Mouse (Mus musculus): ENCODE results near the gene Qrfp. TPM values are rescaled to one million over a fixed set of nuclear protein-coding genes. Genes with fewer than 3 reads are reported as not detected.
A peak's percentile ranks its signal among the peaks of the same experiment; 100 is the strongest.

The Qrfp gene
- polyA plus RNA-seq, 1 experiment from 2014 or later = not detected

- H3K4me2 ChIP-seq (ENCODE audit: low read depth, low read length) = no peak overlapping the region
- peaks cover 20% of the 10 kb centered on the region for H3K4me1 ChIP-seq (ENCODE audit: control insufficient read depth, insufficient read depth, low read length)
- H3K4me3 ChIP-seq (ENCODE audit: low read depth, low read length) = no peak overlapping the region
- no peak for ATAC-seq (ENCODE audit: low read depth)
- H3K27ac ChIP-seq (ENCODE audit: low read depth, low read length) = no peak overlapping the region; the same call in 1 of the 2 replicates
- no peaks in the 10 kb centered on the region for H3K36me3 ChIP-seq (ENCODE audit: control insufficient read depth, insufficient read depth, low read length)
- no peak overlapping the region for H3K9ac ChIP-seq (replicated peaks; ENCODE audit: low read depth, low read length)
- no peaks in the 10 kb centered on the region for H3K27me3 ChIP-seq (ENCODE audit: control insufficient read depth, insufficient read depth, low read length)
- no peaks in the 10 kb centered on the region for H3K9me3 ChIP-seq (ENCODE audit: control insufficient read depth, low read length)
- 64% methylated on average over 12 of the region's 15 CpGs for WGBS
Observed at GRCm38 (mm10) chr2:31823933-31824730, 13.8 kb upstream of the Qrfp start.

GRCm38 (mm10) chr2:31822524-31823371 is 12.4 kb upstream of the Qrfp start:
- Histone ChIP-seq H3K27ac (ENCODE audit: low read depth, low read length) (peak overlapping the region; percentile 39), H3K9ac (replicated peaks; ENCODE audit: low read depth, low read length) (peak overlapping the region; percentile 41; the same call in 1 of the 2 replicates), H3K4me2 (ENCODE audit: low read depth, low read length) (peak overlapping the region; percentile 41), H3K9me3 (ENCODE audit: control insufficient read depth, low read length) (no peaks in the 10 kb centered on the region), H3K27me3 (ENCODE audit: control insufficient read depth, insufficient read depth, low read length) (no peaks in the 10 kb centered on the region), H3K36me3 (ENCODE audit: control insufficient read depth, insufficient read depth, low read length) (no peaks in the 10 kb centered on the region), H3K4me1 (ENCODE audit: control insufficient read depth, insufficient read depth, low read length) (peaks cover 11% of the 10 kb centered on the region), H3K4me3 (ENCODE audit: low read depth, low read length) (peak overlapping the region; percentile 15; the same call in 1 of the 2 replicates)
- ATAC-seq (ENCODE audit: low read depth) = peak; percentile 65
- WGBS = 14% methylated on average over 39 of the region's 39 CpGs

GRCm38 (mm10) chr2:31815367-31815766 is 5.0 kb upstream of the Qrfp start:
- Histone ChIP-seq H3K4me1 (ENCODE audit: control insufficient read depth, insufficient read depth, low read length) (peaks cover 2% of the 10 kb centered on the region; the same call in 1 of the 2 replicates), H3K9me3 (ENCODE audit: control insufficient read depth, low read length) (no peaks in the 10 kb centered on the region), H3K36me3 (ENCODE audit: control insufficient read depth, insufficient read depth, low read length) (no peaks in the 10 kb centered on the region), H3K9ac (replicated peaks; ENCODE audit: low read depth, low read length) (no peak overlapping the region), H3K4me3 (ENCODE audit: low read depth, low read length) (no peak overlapping the region), H3K4me2 (ENCODE audit: low read depth, low read length) (no peak overlapping the region), H3K27ac (ENCODE audit: low read depth, low read length) (no peak overlapping the region), H3K27me3 (ENCODE audit: control insufficient read depth, insufficient read depth, low read length) (no peaks in the 10 kb centered on the region)
- peak; percentile 49; the same call in 1 of the 2 replicates for ATAC-seq (ENCODE audit: low read depth)
- WGBS = 35% methylated on average over 5 of the region's 5 CpGs

GRCm38 (mm10) chr2:31814699-31815098 is 4.3 kb upstream of the Qrfp start:
- Histone ChIP-seq H3K9me3 (ENCODE audit: control insufficient read depth, low read length) (no peaks in the 10 kb centered on the region), H3K27ac (ENCODE audit: low read depth, low read length) (no peak overlapping the region), H3K4me1 (ENCODE audit: control insufficient read depth, insufficient read depth, low read length) (peaks cover 8% of the 10 kb centered on the region; the same call in 1 of the 2 replicates), H3K4me3 (ENCODE audit: low read depth, low read length) (no peak overlapping the region), H3K27me3 (ENCODE audit: control insufficient read depth, insufficient read depth, low read length) (no peaks in the 10 kb centered on the region), H3K9ac (replicated peaks; ENCODE audit: low read depth, low read length) (no peak overlapping the region), H3K36me3 (ENCODE audit: control insufficient read depth, insufficient read depth, low read length) (no peaks in the 10 kb centered on the region), H3K4me2 (ENCODE audit: low read depth, low read length) (no peak overlapping the region)
- no peak for ATAC-seq (ENCODE audit: low read depth)
- 83% methylated on average over 7 of the region's 7 CpGs for WGBS

GRCm38 (mm10) chr2:31813641-31814040 is 3.3 kb upstream of the Qrfp start:
- Histone ChIP-seq H3K4me3 (ENCODE audit: low read depth, low read length) (no peak overlapping the region), H3K9me3 (ENCODE audit: control insufficient read depth, low read length) (no peaks in the 10 kb centered on the region), H3K4me1 (ENCODE audit: control insufficient read depth, insufficient read depth, low read length) (peaks cover 17% of the 10 kb centered on the region; the same call in 1 of the 2 replicates), H3K36me3 (ENCODE audit: control insufficient read depth, insufficient read depth, low read length) (no peaks in the 10 kb centered on the region), H3K9ac (replicated peaks; ENCODE audit: low read depth, low read length) (no peak overlapping the region), H3K27ac (ENCODE audit: low read depth, low read length) (no peak overlapping the region), H3K4me2 (ENCODE audit: low read depth, low read length) (no peak overlapping the region), H3K27me3 (ENCODE audit: control insufficient read depth, insufficient read depth, low read length) (no peaks in the 10 kb centered on the region)
- 85% methylated on average over 4 of the region's 4 CpGs for WGBS
- no peak for ATAC-seq (ENCODE audit: low read depth)

GRCm38 (mm10) chr2:31811086-31811958 is 942 bp upstream of the Qrfp start:
- Histone ChIP-seq H3K4me1 (ENCODE audit: control insufficient read depth, insufficient read depth, low read length) (peaks cover 39% of the 10 kb centered on the region), H3K9me3 (ENCODE audit: control insufficient read depth, low read length) (no peaks in the 10 kb centered on the region), H3K4me3 (ENCODE audit: low read depth, low read length) (no peak overlapping the region), H3K36me3 (ENCODE audit: control insufficient read depth, insufficient read depth, low read length) (no peaks in the 10 kb centered on the region), H3K27ac (ENCODE audit: low read depth, low read length) (no peak overlapping the region), H3K27me3 (ENCODE audit: control insufficient read depth, insufficient read depth, low read length) (no peaks in the 10 kb centered on the region), H3K4me2 (ENCODE audit: low read depth, low read length) (no peak overlapping the region), H3K9ac (replicated peaks; ENCODE audit: low read depth, low read length) (no peak overlapping the region)
- 89% methylated on average over 14 of the region's 14 CpGs for WGBS
- ATAC-seq (ENCODE audit: low read depth) = no peak

- Histone ChIP-seq H3K27ac (ENCODE audit: low read depth, low read length) (no peak overlapping the region), H3K4me1 (ENCODE audit: control insufficient read depth, insufficient read depth, low read length) (peaks cover 42% of the 10 kb centered on the region), H3K27me3 (ENCODE audit: control insufficient read depth, insufficient read depth, low read length) (no peaks in the 10 kb centered on the region), H3K36me3 (ENCODE audit: control insufficient read depth, insufficient read depth, low read length) (no peaks in the 10 kb centered on the region), H3K4me2 (ENCODE audit: low read depth, low read length) (no peak overlapping the region), H3K9me3 (ENCODE audit: control insufficient read depth, low read length) (no peaks in the 10 kb centered on the region), H3K4me3 (ENCODE audit: low read depth, low read length) (no peak overlapping the region), H3K9ac (replicated peaks; ENCODE audit: low read depth, low read length) (no peak overlapping the region)
- no peak for ATAC-seq (ENCODE audit: low read depth)
- 54% methylated on average over 2 of the region's 2 CpGs for whole genome bisulfite sequencing
Observed at GRCm38 (mm10) chr2:31809358-31809740, 1.0 kb downstream of the Qrfp start.

GRCm38 (mm10) chr2:31808410-31809357 is 1.7 kb downstream of the Qrfp start:
- no peak overlapping the region for H3K4me3 ChIP-seq (ENCODE audit: low read depth, low read length)
- H3K27ac ChIP-seq (ENCODE audit: low read depth, low read length) = no peak overlapping the region
- H3K9me3 ChIP-seq (ENCODE audit: control insufficient read depth, low read length) = no peaks in the 10 kb centered on the region
- H3K36me3 ChIP-seq (ENCODE audit: control insufficient read depth, insufficient read depth, low read length) = no peaks in the 10 kb centered on the region
- no peaks in the 10 kb centered on the region for H3K27me3 ChIP-seq (ENCODE audit: control insufficient read depth, insufficient read depth, low read length)
- H3K4me1 ChIP-seq (ENCODE audit: control insufficient read depth, insufficient read depth, low read length) = peaks cover 42% of the 10 kb centered on the region
- H3K4me2 ChIP-seq (ENCODE audit: low read depth, low read length) = no peak overlapping the region
- WGBS = 34% methylated on average over 28 of the region's 28 CpGs
- H3K9ac ChIP-seq (replicated peaks; ENCODE audit: low read depth, low read length) = no peak overlapping the region
- ATAC-seq (ENCODE audit: low read depth) = 0 out of 2 replicates have a peak, but pooled peaks have one; percentile 18
